30 mouse cellular contexts compared by ENCODE assay signal in genomic region chr1:151244761-151245160, GRCm38 (mm10). TPM values are rescaled to one million over a fixed set of nuclear protein-coding genes. Genes with fewer than 3 reads are reported as not detected.
DNase-seq lines count a peak whose midpoint lies in the region; ATAC-seq and TF ChIP-seq lines count a peak whose summit lies in the region.
"Had no signal": no experiment of that assay in that cellular context is flagged by ENCODE, and none has a peak within 500 bp of the region (broad histone marks: within the 10 kb centered on the region; RNA-seq: fewer than 3 reads in every experiment).

No protein-coding gene starts in this region.

- H3K4me1 ChIP-seq in lung, postnatal 0 days (ENCODE audit: insufficient read depth, low read depth, low read length) = no peaks in the 10 kb centered on the region
- no peaks in the 10 kb centered on the region for H3K4me1 ChIP-seq in hindbrain, embryonic 12.5 days
- H3K4me1 ChIP-seq: embryonic facial prominence, embryonic 10.5 days; forebrain, embryonic 15.5 days; heart, embryonic 15.5 days; hindbrain, embryonic 15.5 days; limb, embryonic 15.5 days had no signal

- peak overlapping the region; percentile 38; the same call in 1 of the 2 replicates for H3K4me2 ChIP-seq in lung, postnatal 0 days (replicated peaks; ENCODE audit: low read depth, low read length)
- no peak overlapping the region for H3K4me2 ChIP-seq in hindbrain, embryonic 12.5 days (replicated peaks)
- H3K4me2 ChIP-seq: forebrain, embryonic 15.5 days; heart, embryonic 15.5 days; hindbrain, embryonic 15.5 days; limb, embryonic 15.5 days; lung, embryonic 14.5 days had no signal

- no peak overlapping the region for H3K4me3 ChIP-seq in lung, postnatal 0 days (ENCODE audit: low read depth, low read length)
- H3K4me3 ChIP-seq in hindbrain, embryonic 12.5 days = no peak overlapping the region
- H3K4me3 ChIP-seq: embryonic facial prominence, embryonic 10.5 days; forebrain, embryonic 15.5 days; heart, embryonic 15.5 days; hindbrain, embryonic 15.5 days; left cerebral cortex, adult 2 months; limb, embryonic 15.5 days had no signal

- no peaks in the 10 kb centered on the region for H3K36me3 ChIP-seq in lung, postnatal 0 days (ENCODE audit: insufficient read depth, low read length)
- no peaks in the 10 kb centered on the region for H3K36me3 ChIP-seq in hindbrain, embryonic 12.5 days
- H3K36me3 ChIP-seq: embryonic facial prominence, embryonic 10.5 days; forebrain, embryonic 15.5 days; heart, embryonic 15.5 days; hindbrain, embryonic 15.5 days; limb, embryonic 15.5 days had no signal

- no peak for TF ChIP-seq CTCF in lung, postnatal 0 days (IDR thresholded peaks at IDR 0.05)

- no peak for TF ChIP-seq EP300 in lung, postnatal 0 days (IDR thresholded peaks at IDR 0.05)

- peak; percentile 15 to 47 for DNase-seq in lung, adult 18-20 months
- DNase-seq in lung, postnatal 14 days = no peak
- DNase-seq in R1 (ENCODE audit: low read depth, low spot score) = peak; percentile 76
- peak; percentile 45 for DNase-seq in lung, postnatal 0 days (ENCODE audit: low spot score)
- no peak for DNase-seq in gastrocnemius, postnatal 25 days
- DNase-seq: adrenal gland, postnatal 36 days; cerebellum, adult 11 months; cerebellum, adult 9-11 months; gastrocnemius, postnatal 14 days; heart, postnatal 36 days; kidney, adult 2 months; layer of hippocampus, adult 9-11 months; lung, embryonic 14.5 days; thymus, postnatal 14 days had no signal

- no peak overlapping the region for H3K27ac ChIP-seq in lung, postnatal 0 days (ENCODE audit: low read length)
- no peak overlapping the region for H3K27ac ChIP-seq in hindbrain, embryonic 12.5 days
- H3K27ac ChIP-seq: embryonic facial prominence, embryonic 10.5 days; forebrain, embryonic 15.5 days; heart, embryonic 15.5 days; hindbrain, embryonic 15.5 days; kidney, postnatal 0 days; left cerebral cortex, adult 2 months; limb, embryonic 15.5 days; stomach, postnatal 0 days had no signal

- peak; percentile 41 for ATAC-seq in lung, postnatal 0 days
- ATAC-seq in monocyte, adult 5-6 weeks (replicated peaks; ENCODE audit: insufficient number of reproducible peaks, low FRiP score, low TSS enrichment, poor library complexity, severe bottlenecking) = peak; percentile 32; the same call in 1 of the 2 replicates
- no peak for ATAC-seq in hindbrain, embryonic 12.5 days (ENCODE audit: low FRiP score)
- ATAC-seq: forebrain, embryonic 15.5 days had no signal

- no peak overlapping the region for H3K9ac ChIP-seq in lung, postnatal 0 days (replicated peaks; ENCODE audit: low read depth)
- no peak overlapping the region for H3K9ac ChIP-seq in hindbrain, embryonic 12.5 days
- H3K9ac ChIP-seq: forebrain, embryonic 15.5 days; heart, embryonic 15.5 days; hindbrain, embryonic 15.5 days; limb, embryonic 15.5 days; lung, embryonic 14.5 days had no signal

- H3K27me3 ChIP-seq in lung, postnatal 0 days (replicated peaks; ENCODE audit: insufficient read depth, low read length) = no peaks in the 10 kb centered on the region
- no peaks in the 10 kb centered on the region for H3K27me3 ChIP-seq in hindbrain, embryonic 12.5 days
- H3K27me3 ChIP-seq: forebrain, embryonic 15.5 days; heart, embryonic 15.5 days; hindbrain, embryonic 15.5 days; limb, embryonic 15.5 days had no signal

- WGBS in lung, postnatal 0 days = 64% methylated on average over 4 of the region's 4 CpGs
- 92% methylated on average over 4 of the region's 4 CpGs for WGBS in hindbrain, embryonic 12.5 days

- no peaks in the 10 kb centered on the region for H3K9me3 ChIP-seq in lung, postnatal 0 days (ENCODE audit: low read length)
- no peaks in the 10 kb centered on the region for H3K9me3 ChIP-seq in hindbrain, embryonic 12.5 days (replicated peaks)
- H3K9me3 ChIP-seq: embryonic facial prominence, embryonic 10.5 days; heart, embryonic 15.5 days; hindbrain, embryonic 15.5 days; limb, embryonic 15.5 days had no signal

RNA-seq across cellular contexts. Expression of gene Gm47996, which starts 34.8 kb away (rescaled TPM):
- not detected in 2 replicates for polyA plus RNA-seq in lung, postnatal 0 days (2015; fragmentation: Nextera tagmentation; extraction: Ambion mirVana)
- not detected in 3 replicates for total RNA-seq in monocyte, adult 5-6 weeks (2017)
- 0.33 TPM in 1 of 2 replicates, not detected in the other for polyA plus RNA-seq in hindbrain, embryonic 12.5 days (2016; fragmentation: Nextera tagmentation; extraction: Ambion mirVana)
- under 1 TPM in 1 of 2 experiments, not detected in 1; 0.35 TPM for total RNA-seq in gastrocnemius, postnatal 25 days (2021)
- total RNA-seq: adrenal gland, postnatal 36 days; gastrocnemius, postnatal 14 days; heart, adult 8-10 months; heart, postnatal 36 days; left cerebral cortex, adult 2 months; left cerebral cortex, postnatal 36 days; MEL had no signal
- polyA plus RNA-seq: embryonic facial prominence, embryonic 10.5 days; forebrain, embryonic 15.5 days; heart, embryonic 15.5 days; hindbrain, embryonic 15.5 days; intestine, embryonic 14.5 days; kidney, adult 2 months; lung, embryonic 14.5 days; small intestine, adult 2 months; stomach, postnatal 0 days had no signal

RNA-seq across cellular contexts. Expression of gene 3110040M04Rik, which starts 40.8 kb away (rescaled TPM):
- polyA plus RNA-seq in lung, postnatal 0 days (2015; fragmentation: Nextera tagmentation; extraction: Ambion mirVana) = 0.15 TPM in 1 of 2 replicates, not detected in the other
- total RNA-seq in monocyte, adult 5-6 weeks (2017) = not detected in 3 replicates
- polyA plus RNA-seq in hindbrain, embryonic 12.5 days (2016; fragmentation: Nextera tagmentation; extraction: Ambion mirVana) = 0.48 and 0.57 TPM in 2 replicates
- not detected for total RNA-seq in gastrocnemius, postnatal 25 days (2021)
- total RNA-seq: adrenal gland, postnatal 36 days; common myeloid progenitor, adult 5-6 weeks; gastrocnemius, postnatal 14 days; heart, adult 8-10 months; heart, postnatal 36 days; left cerebral cortex, adult 2 months; left cerebral cortex, postnatal 36 days had no signal
- polyA plus RNA-seq: embryonic facial prominence, embryonic 10.5 days; forebrain, embryonic 15.5 days; heart, embryonic 15.5 days; hindbrain, embryonic 15.5 days; limb, embryonic 15.5 days; lung, embryonic 14.5 days; stomach, postnatal 0 days had no signal

RNA-seq across cellular contexts. Expression of gene Gm47995, which starts 46.5 kb away (rescaled TPM):
- 0.13 TPM in 1 of 2 replicates, not detected in the other for polyA plus RNA-seq in lung, postnatal 0 days (2015; fragmentation: Nextera tagmentation; extraction: Ambion mirVana)
- 0.68 TPM in 1 of 3 replicates, not detected in the others for total RNA-seq in monocyte, adult 5-6 weeks (2017)
- polyA plus RNA-seq in hindbrain, embryonic 12.5 days (2016; fragmentation: Nextera tagmentation; extraction: Ambion mirVana) = not detected in 2 replicates
- total RNA-seq in gastrocnemius, postnatal 25 days (2021) = not detected
- total RNA-seq: adrenal gland, postnatal 36 days; common myeloid progenitor, adult 5-6 weeks; heart, adult 8-10 months; heart, postnatal 36 days; left cerebral cortex, adult 2 months; left cerebral cortex, postnatal 36 days; MEL had no signal
- polyA plus RNA-seq: embryonic facial prominence, embryonic 10.5 days; forebrain, embryonic 15.5 days; heart, embryonic 15.5 days; hindbrain, embryonic 15.5 days; intestine, embryonic 14.5 days; kidney, adult 2 months; lung, embryonic 14.5 days; stomach, postnatal 0 days had no signal

RNA-seq across cellular contexts. Expression of gene Gm8947, which starts 52.6 kb away (rescaled TPM):
- polyA plus RNA-seq in lung, postnatal 0 days (2015; fragmentation: Nextera tagmentation; extraction: Ambion mirVana) = not detected in 2 replicates
- 0.85 TPM in 1 of 3 replicates, not detected in the others for total RNA-seq in monocyte, adult 5-6 weeks (2017)
- polyA plus RNA-seq in hindbrain, embryonic 12.5 days (2016; fragmentation: Nextera tagmentation; extraction: Ambion mirVana) = not detected in 2 replicates
- total RNA-seq in gastrocnemius, postnatal 25 days (2021) = under 1 TPM in 1 of 2 experiments, not detected in 1; 0.26 TPM
- total RNA-seq: adrenal gland, postnatal 36 days; common myeloid progenitor, adult 5-6 weeks; heart, adult 8-10 months; heart, postnatal 36 days; left cerebral cortex, adult 2 months; left cerebral cortex, postnatal 36 days had no signal
- polyA plus RNA-seq: embryonic facial prominence, embryonic 10.5 days; forebrain, embryonic 15.5 days; heart, embryonic 15.5 days; hindbrain, embryonic 15.5 days; limb, embryonic 15.5 days had no signal

Comparison
In these comparisons a context has a peak if more than half of its experiments do, and no peak if none do; other contexts are left out.
1. DNase-seq: peak in lung, adult 18-20 months (2 of 2), R1 (single experiment) and lung, postnatal 0 days (single experiment); none in lung, postnatal 14 days (single experiment) and gastrocnemius, postnatal 25 days (single experiment).